Mouse (Mus musculus): Measurements from ENCODE around the gene Gm49378.

Gm49378 gene

GRCm38 (mm10) chr14:55629312-55629711 lies 8.4 kb downstream of the Gm49378 start:
- DNase-seq (ENCODE audit: low spot score), result no peak

- no peak for DNase-seq (ENCODE audit: low spot score)
Observed at GRCm38 (mm10) chr14:55628077-55628827, 9.4 kb downstream of the Gm49378 start.

- peak; percentile 67 for DNase-seq (ENCODE audit: low spot score)
Observed at GRCm38 (mm10) chr14:55618486-55619195, 19.1 kb downstream of the Gm49378 start.

GRCm38 (mm10) chr14:55617822-55618221 lies 19.9 kb downstream of the Gm49378 start, which contains the start of gene Rec8:
Rec8 (plus strand) TSS chr14:55618037.
- DNase-seq (ENCODE audit: low spot score), result no peak

GRCm38 (mm10) chr14:55616844-55617243 lies 20.9 kb downstream of the Gm49378 start:
- no peak for DNase-seq (ENCODE audit: low spot score)

GRCm38 (mm10) chr14:55615876-55616275 lies 21.8 kb downstream of the Gm49378 start:
- no peak for DNase-seq (ENCODE audit: low spot score)

- DNase-seq (ENCODE audit: low spot score), result peak; percentile 80
Observed at GRCm38 (mm10) chr14:55614565-55615178, 23.0 kb downstream of the Gm49378 start.

- DNase-seq (ENCODE audit: low spot score), result no peak
Observed at GRCm38 (mm10) chr14:55613346-55613745, 24.3 kb downstream of the Gm49378 start.

GRCm38 (mm10) chr14:55608339-55608738 lies 29.4 kb downstream of the Gm49378 start:
- DNase-seq (ENCODE audit: low spot score), result no peak

GRCm38 (mm10) chr14:55605743-55606459 lies 31.8 kb downstream of the Gm49378 start:
- no peak for DNase-seq (ENCODE audit: low spot score)

GRCm38 (mm10) chr14:55604823-55605222 lies 32.9 kb downstream of the Gm49378 start:
- DNase-seq (ENCODE audit: low spot score), result no peak

- DNase-seq (ENCODE audit: low spot score), result peak; percentile 97
Observed at GRCm38 (mm10) chr14:55603633-55604576, 33.8 kb downstream of the Gm49378 start.

GRCm38 (mm10) chr14:55603271-55603632 lies 34.4 kb downstream of the Gm49378 start, which contains the start of gene Irf9:
Irf9 (plus strand) TSS chr14:55603571.
- DNase-seq (ENCODE audit: low spot score), result no peak

GRCm38 (mm10) chr14:55598521-55599390 lies 38.9 kb downstream of the Gm49378 start:
- no peak for DNase-seq (ENCODE audit: low spot score)

- DNase-seq (ENCODE audit: low spot score), result no peak
Observed at GRCm38 (mm10) chr14:55596036-55596690, 41.5 kb downstream of the Gm49378 start.

GRCm38 (mm10) chr14:55592226-55592625 lies 45.5 kb downstream of the Gm49378 start:
- no peak for DNase-seq (ENCODE audit: low spot score)

GRCm38 (mm10) chr14:55591331-55591891 lies 46.3 kb downstream of the Gm49378 start, which contains the start of gene Rnf31:
Rnf31 (plus strand) TSS chr14:55591708.
- peak; percentile 95 for DNase-seq (ENCODE audit: low spot score)

GRCm38 (mm10) chr14:55590748-55591330 lies 46.9 kb downstream of the Gm49378 start, which contains the start of gene Psme2:
Psme2 (minus strand) TSS chr14:55591113.
- peak; percentile 90 for DNase-seq (ENCODE audit: low spot score)

All from c-Kit-positive CD71-positive TER-119-positive erythroid progenitor cells, embryonic 14.5 days (primary cell).